Mouse (Mus musculus) cerebellum, postnatal 14 days (tissue): Measurements from ENCODE around the gene Ikzf4.

ENCODE experiments used
- DNase-seq, 2 experiments: peaks; one replicate each; pipeline ENCODE4 v3.0.0; 2021; ENCODE audit warnings: mixed read lengths in 2 of 2

The Ikzf4 gene

DNA sequence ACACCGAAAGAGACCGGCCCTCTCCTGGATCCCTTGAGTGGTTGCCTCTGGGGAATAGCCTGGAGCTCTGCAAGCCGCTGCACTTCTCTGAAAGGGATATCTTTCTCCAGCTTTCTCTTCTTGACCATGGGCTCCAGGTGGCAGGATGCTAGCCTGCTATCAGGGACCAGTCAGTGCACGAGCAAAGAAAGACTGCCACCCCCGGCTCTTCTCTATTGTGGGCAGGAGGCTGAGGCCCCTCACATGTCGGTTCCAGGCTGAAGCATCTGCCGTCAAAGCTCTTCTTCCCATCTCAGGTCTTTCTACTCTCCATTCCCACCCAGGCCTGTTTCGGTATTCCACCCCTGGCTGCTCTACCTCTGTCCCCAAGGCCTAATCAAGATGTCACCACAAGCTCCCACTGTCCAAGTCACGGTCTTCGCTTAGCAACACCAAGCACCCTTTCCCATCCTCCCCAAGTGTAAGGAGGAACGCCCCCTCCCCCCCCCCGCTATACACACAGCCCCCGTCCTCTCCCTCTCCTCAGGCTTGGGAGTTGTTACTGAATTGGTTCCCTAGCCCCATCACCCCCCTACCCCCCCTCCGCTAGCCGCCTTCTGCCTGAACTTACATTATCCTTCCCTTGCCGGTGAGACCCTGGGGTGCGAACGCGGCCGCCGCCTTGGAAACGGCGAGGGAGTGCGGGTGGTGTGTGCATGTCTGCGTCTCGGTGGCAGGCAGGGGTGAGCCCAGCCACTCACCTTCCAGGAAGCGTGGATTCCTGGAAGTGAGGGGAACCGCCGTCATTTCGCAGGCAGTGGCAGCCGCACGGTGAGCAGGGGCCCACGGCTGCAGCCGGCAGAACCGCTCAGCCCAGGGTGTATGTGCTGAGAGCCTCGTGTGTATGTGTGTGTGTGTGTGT, at the start of gene Ikzf4:
Gene Ikzf4, minus strand, starts transcription at position 881 of the 901 bp plus-strand sequence.
- peak; percentile 71 to 76 for DNase-seq

DNA sequence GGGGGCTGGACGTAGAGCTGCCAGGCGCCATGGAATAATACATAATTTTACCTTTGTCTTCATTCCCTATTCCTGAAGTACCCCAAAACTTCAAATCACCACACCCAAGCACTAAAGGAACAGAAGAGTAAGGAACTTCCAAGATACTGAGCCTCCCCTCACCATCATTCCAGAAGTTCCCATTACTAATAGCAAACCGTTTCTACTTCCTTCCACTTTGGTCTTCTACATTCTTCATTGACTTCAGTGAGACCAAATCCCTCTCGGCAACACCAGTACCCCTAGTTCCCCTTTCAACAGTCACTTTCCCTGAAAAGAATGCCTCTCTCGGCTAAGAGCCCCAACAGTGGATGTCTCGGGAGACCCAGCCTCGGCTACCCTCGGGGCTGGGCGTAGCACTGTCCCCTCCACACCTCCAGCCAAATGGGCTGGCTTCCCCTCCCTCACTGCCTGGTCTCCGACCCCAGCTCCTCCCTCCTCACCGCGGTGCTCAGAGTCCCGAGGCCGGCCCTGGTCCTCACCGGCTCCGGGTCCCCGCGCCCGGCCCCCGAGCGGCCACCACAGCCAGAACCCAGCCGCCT, 49.7 kb upstream of the Ikzf4 start:
- DNase-seq = no peak

DNA sequence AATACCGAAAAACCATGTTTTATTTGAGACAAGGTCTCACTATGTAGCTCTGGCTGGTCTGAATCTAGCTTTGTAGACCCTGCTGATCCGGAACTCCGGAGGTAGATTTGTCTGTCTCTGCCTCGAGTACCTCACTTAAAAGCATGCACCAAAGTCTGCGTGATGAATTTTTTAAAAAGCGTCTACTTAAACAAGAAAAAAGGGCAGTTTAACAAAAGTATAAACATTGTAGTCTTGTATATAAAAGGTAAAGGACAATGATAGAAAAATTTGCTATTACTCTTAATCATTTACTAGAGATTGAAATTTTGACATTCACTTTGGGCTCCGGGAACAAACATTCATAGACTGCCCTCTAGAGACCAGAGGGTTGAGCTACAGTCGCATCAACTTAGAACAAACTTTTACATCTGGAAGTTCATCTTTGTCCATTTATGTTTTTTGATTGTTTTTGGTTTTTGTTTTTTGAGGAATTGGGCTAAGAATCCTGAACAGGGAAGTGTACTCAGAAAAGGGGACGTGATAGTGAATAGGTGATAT, 28.7 kb upstream of the Ikzf4 start:
- DNase-seq = peak; percentile 28 to 41

DNA sequence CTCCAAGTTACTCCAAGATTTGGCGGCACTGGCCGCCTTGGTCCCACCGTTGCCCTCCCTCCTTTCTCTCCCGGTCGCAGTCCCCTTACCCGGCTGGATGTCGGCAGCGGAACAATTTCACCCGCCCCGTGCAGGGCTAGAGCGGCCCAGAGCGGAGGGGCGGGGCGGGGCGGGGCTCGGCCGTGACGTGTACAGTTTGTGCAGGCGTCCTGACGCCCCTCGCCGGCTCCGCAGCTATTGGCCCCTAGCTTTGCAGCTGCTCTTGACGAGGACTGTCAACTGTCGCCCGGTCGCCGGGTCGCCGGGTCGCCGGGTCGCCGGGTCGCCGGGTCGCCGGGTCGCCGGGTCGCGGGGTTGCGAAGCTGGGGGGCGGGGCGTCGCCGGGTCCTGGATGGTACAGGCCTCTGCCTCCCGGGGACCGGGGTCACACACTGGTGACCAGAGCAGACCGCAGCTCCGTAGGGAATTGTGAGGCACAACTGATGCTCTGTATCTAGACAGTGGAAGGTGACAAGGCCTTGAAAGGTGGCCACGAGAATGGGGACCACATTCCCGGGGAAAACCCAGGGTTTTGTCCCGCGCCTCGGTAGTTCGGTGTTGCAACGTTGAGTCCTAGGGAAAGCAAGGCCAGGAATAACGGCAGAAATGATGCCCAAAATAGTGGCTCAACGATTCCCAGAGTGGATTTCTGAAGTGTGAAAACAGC, 28.1 kb upstream of the Ikzf4 start, which contains the start of gene Suox:
Gene Suox, minus strand, starts transcription at position 311 of the 706 bp plus-strand sequence.
- peak; percentile 85 to 90 for DNase-seq

DNA sequence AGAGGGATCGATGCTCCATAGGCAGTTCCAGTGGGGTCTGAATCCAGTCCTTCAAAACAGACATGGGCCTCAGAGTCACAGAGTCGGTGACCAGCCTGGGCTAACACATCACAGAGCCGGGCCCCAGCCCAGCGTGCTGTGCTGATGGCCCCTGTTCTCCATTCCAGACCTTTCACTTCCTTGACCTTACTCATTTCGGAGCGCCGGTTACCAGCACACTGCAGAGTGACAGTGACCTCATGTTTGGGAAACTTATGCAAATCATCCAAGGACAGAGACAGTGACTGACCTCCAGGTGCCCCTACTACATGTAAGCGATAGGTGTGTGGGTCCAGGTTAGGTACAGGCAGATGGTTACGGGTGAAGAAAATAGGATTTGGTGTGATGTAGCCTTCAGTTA, 25.4 kb upstream of the Ikzf4 start:
- no peak for DNase-seq

DNA sequence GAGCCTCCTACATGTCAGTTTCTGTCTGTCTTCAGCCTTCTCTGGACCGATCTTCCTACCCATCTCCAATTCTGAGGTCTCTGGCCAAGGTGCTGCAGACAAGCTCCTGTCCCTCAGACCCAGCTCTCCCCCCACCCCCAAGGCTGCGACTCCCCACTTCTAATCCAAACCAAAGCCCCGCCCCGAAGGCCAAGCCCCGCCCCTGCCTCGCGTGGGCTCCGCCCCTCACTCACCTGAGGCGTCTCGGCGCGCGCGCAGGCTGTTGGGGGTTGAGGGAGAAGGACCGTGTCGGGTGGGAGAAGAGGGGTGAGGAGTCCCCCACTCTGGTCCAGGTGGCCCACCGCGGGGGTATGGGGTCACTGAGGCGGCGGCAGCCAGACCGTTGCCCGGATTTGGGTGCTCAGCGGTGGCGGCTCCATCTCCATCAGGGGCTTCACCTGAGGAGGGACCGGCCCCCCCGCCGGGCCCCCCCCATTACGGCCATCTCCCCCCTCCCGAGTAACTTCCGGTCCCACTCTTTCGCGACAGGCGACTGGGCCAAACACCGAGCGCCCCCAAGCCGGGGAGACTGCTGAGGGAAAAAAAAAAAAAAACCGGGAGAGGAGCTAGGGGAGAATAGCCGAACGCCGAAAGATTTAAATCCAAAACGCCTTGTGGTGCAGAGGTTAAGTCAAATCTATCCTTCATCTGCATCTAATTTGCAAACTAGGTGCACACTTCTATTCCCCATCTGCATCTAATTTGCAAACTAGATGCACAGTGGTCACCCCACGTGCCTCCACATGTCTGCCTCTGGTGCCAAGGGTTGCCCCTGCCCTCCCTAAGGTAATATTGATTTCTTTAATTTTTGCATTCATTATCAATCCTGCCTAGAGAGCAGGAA, 23.2 kb upstream of the Ikzf4 start:
- DNase-seq = peak; percentile 88 to 90

DNA sequence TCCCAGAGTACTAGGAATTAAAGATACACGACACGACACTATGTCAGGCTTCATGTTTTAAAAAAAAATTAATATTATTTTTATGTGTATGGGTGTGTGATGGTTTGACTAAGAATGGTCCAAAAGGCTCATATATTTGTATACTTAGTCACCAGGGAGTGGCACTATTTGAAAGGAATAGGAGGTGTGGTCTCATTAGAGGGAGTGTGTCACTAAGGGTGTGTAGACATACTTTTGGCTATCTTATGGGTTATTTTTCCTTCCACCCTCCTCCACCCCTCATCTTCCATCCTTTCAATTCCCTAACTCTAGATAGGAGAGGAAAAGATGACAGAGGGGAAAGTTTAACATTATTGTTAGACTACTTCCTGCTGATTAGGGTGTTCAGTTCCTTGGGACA, 20.0 kb upstream of the Ikzf4 start:
- no peak for DNase-seq

DNA sequence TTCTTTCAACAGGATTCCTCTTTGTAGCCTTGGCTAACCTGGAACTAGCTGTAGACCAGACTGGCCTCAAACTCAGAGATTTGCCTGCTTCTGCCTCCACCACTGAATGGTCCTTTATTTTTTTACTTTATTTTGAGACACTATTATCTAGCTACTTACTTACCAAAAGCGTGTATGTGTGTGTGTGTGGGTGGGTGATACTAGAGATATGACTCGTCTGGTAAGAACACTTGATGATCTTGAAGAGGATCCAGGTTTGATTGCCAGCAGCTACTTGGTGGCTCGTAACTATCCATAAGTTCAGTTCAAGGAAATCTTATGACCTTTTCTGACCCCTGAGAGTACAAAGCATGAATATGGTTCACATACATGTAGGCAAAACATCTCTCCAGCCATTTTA, 19.5 kb upstream of the Ikzf4 start:
- no peak for DNase-seq

DNA sequence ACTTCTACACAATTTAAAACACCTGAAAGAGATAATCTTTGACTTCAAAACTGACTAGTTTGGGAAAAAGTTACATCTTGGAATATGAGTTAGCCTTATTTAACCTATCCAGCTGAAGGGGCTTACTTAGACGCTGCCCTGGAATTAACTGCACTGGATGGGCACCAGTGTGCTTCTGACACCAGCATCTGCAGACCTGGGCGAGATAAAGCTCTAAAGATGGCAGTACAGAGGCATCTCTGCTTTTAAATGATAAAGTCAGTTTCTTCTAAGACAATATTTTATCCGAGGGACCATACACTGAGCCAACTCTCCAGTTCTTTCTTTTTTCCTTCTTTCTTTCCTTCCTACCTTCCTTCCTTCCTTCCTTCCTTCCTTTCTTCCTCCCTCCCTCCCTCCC, 19.0 kb upstream of the Ikzf4 start:
- DNase-seq = no peak

DNA sequence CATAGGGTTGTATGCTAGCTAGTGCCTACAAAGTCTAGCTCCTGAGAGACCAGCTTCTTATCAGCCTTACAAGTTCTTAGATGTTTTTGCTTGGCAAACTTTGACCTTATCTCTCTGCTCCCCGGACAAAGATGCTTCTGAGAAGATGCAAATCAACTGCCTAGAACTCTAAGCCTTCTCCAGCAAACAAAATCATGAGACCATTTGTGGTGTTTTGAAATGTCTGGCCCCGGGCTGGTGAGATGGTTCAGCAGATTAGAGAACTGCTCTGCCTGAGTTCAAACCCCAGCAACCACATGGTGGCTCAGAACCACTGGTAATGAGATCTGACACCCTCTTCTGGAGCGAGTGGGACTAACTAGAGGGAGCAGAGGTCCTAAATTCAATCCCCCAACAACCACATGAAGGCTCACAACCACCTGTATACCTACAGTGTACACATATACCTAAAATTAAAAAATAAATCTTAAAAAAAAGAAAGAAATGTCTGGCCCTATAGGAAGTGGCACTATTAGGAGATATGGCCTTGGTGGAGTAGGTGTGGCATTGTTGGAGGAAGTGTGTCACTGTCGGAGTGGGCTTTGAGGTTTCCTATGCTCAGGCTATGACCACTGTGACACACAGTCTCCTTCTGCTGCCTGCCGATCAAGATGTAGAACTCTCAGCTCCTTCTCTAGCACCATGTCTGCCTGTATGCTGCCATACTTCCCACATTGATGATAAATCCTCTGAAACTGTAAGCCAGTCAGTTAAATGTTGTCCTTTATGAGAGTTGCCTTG, 17.8 kb upstream of the Ikzf4 start:
- no peak for DNase-seq

DNA sequence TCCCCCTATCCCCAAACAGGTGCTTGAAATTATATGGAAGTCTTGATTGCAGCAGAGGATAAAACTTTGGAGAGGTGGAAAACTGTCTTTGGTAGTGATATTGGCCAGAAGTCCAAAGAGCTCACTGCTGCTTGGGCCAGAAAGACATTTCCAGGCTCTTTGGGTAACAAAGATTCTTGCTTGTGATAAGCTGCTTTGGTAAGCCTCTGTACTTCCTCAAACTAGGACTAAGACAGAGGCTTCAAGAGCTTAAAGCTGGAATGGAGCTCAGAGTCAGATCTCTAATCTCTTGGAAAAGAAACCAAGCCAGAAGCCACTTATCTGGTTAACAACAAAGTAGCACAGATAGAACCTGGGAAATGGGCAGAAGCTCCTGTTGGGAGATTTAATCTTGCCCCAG, 16.7 kb upstream of the Ikzf4 start:
- no peak for DNase-seq

DNA sequence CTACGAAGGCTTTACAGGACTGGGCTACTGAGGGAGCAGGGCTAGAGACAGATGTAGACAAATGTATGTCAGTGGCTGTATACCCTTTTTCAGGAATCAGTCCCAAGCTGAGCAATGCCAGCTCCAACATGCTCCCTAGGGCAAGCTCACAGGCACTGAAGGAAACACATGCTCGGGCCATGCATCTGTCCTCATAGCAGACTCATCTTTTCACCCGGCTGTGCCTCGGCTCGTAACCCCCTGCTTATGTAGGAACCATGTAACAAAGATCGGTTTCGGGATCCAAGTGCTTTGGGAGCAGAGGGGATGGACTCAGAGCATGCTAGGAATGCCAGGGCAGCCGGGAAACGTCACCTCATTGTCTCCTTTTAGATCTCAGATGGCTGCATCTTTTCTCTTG, 13.7 kb upstream of the Ikzf4 start:
- no peak for DNase-seq

DNA sequence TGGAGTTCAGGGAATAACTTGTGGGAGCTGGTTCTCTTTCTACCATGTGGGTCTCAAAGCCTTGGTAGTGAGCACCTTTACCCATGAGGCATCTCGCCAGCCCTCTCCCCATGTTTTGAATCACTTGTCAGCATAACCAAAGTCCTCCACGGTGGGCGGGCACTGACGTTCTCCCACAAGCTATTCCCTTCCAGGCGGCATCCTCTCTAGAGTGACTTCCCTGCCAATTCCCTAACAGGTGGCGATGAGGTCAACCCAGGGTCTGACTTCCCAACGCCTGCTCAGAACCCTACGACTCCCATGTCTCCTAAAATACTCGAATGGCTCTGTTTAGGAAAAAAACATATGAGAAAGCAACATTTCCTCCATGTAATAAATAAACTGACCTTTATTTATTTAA, 12.1 kb upstream of the Ikzf4 start:
- DNase-seq = no peak

DNA sequence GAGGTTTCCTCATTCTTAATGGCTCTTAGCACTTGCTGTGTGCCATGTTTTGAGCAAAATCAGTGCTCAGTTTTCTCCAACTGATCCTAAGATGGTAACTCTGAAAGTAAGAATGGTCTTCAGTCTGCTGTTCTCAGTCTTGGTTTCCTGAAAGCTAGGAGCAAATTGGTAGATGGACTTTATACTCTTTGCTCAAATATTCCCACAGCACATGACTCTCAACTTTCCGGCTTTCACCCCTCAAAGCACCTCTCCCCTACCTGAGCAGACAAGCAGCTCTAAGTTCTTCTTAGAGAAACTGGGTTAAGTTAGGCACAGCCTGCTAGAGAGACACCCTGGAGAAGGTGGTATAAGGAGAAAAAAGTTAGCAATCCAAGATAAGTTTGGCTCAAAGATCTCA, 10.9 kb upstream of the Ikzf4 start:
- DNase-seq = no peak

DNA sequence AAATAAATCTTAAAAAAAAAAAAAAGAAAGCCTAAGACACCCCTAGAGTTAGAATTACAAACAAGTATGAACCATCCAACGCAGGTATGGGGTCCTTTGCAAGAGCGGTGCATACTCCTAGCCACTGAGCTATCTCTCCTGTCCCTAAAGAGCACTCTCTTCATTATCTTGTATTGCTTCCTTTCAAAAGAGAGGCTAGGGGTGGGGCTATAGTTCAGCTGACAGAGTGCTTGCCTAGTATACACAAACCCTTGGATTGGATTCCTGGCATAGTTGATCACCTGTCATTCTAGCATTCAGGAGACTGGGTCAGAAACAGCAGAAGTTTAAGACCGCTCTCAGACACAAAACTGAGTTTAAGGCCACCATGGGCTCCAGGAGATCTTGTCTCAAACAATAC, 9.5 kb upstream of the Ikzf4 start:
- no peak for DNase-seq

DNA sequence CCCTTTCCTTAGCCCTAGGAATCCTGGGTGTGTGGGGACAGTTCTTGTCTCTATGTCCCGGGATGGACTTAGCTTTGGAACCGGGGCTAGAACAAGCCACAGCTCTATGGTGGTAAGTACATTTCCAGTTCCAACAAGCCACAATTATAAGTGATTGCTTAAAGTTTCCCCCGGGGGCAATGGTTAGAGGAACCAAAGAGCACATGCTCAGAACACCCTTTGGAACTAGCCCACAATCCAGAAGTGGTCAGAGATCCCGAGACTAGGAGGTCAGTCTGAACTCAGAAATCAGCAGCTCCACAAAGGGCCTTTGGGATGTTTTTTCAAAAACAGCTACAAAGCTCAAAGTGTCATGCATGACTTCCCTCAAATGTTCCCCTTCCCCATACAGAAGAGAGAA, 8.1 kb upstream of the Ikzf4 start:
- no peak for DNase-seq

DNA sequence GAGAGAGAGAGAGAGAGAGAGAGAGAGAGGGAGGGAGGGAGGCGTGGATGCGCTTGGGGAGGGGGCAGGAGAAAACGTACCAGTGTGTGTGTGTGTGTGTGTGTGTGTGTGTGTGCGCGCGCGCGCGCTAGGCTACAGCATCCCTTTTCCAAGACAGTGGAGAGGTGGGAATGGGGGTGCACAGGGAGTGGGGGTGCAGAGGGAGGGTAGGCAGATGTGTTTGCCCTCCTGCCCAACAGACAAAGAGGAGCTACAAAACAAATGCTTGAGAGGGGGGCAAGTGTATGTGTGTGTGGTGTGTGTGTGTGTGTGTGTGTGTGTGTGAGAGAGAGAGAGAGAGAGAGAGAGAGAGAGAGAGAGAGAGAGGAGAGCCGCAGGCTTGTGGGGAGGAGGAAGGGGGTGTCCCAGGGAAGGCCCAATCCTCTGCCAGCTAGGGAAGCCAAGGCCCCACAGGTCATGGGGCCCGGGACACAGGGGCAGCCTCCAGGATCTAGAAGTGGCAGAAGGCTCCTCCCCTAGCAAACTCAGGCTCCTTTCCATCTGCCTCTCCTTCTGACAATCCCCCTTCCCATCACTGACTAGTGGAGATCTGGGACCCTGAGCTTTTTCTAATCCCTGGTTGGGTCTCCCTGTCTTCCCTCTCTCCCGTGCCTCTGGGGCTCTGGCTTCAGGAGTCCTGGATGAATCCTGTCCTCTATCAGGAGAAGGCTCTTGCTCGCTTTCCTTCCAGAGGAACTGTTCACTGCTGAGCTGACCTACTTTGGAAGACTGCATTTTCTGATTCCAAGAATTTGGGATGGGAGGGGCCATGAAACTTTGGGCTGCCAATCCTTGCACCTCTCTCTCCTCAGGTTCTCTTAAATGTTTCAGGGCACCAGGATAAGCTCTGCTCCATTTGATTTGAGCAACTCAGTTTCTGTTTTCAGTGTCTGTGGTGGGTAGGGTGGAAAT, 623 bp upstream of the Ikzf4 start:
- DNase-seq = peak; percentile 72 to 81

DNA sequence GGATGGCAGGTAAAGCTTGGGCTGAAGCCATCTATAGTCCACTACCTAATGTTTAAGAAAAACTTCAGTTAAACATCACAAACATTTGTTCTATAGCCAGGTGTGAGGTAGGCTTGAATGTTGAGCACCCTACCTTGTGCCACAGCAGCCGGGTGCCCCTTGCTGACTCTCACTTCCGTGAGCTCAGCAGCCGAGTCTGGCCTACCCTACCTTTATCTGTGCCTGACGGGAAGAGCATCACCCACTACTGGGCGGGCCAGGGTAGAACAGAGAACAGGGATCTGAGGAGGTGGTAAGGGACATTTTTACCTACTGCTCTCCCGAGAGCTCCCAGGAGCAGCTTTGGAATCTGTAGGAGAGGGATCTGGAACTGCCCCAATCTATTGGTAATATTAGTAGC, 3.0 kb downstream of the Ikzf4 start:
- DNase-seq = no peak

DNA sequence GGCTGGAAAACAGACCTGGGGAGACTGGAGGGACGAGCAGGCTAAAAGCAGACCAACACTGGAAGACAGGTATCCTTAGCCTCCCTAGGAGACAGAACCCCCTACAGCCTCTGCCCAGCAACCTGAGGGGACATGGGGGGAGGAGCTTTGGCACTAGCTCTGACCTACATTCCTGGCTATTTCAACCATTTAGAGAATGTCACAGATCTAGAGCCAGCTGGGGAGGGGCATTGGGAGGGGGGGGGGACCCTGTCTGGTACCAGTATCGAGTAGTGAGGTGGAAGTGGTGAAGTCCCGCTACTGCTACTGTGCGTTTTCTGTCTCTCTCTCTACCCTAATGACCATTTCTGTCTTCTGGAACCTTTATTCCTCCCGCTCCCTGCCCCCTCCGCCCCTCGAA, 3.9 kb downstream of the Ikzf4 start:
- DNase-seq = no peak

DNA sequence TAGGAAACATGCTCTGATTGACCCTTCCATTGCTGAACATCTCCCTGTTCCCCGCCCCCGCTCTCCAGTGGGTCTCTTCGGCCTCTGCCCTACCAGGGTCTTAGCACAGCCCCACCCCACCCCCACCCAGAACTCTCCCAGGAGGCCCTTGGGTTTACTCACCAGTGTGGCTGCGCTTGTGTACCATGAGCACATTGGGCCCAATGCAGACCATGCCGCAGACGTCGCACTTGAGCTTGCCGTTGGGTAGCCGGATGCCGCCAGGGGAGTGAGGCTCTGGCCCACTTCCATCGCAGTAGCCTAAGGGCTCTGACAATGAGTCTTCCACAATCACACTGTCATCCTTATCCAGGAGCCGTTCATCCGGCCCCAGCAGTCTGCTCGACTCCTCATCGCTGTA, 4.9 kb downstream of the Ikzf4 start:
- DNase-seq = no peak
